Mouse (Mus musculus): ENCODE data around the gene Lmo2.

DNA sequence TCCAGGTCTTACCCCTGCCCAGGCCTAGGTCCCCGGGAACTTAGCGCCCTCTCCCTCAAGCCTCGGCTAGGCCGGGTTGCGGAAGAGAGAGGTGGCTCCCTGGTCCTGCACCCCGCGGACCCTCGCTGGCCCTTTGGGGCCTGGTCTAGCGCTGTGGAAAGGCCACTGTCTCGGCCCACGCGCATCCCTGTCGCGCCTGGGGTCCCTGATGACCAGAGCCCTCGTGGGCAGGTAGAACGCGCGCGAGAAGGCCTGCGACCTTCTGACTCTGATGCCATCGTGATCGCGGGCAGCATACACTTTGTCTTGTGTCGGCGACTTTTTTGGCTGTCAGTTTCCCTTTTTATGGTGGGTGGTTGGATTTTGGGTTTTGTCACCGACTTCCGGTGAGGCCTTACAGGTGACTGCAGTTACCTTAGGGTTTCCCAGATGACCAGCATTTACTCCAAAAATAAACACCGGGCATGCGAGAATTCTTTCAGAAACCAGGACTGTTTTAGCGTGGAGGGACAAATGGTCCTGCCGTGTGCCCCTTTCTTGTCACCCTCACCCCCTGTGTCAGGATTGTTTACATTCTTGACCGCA lies 70.4 kb downstream of the Lmo2 start, which contains the start of gene 4931422A03Rik:
- no peak for TF ChIP-seq TAL1 (conservative IDR thresholded peaks at IDR 0.05; ENCODE audit: low read depth, low read length)
- no peak for TF ChIP-seq CTCF (IDR thresholded peaks at IDR 0.05; ENCODE audit: low read depth, low read length)
- TF ChIP-seq POLR2AphosphoS5 (IDR thresholded peaks at IDR 0.05; ENCODE audit: insufficient replicate concordance, low read depth, low read length), result no peak
- TF ChIP-seq GATA1 (IDR thresholded peaks at IDR 0.05; ENCODE audit: borderline replicate concordance, low read length), result no peak
- TF ChIP-seq GATA2 (IDR thresholded peaks at IDR 0.05; ENCODE audit: borderline replicate concordance, low read depth, low read length), result no peak

Data from G1E (cell line).